Mouse (Mus musculus) lung, postnatal 0 days (tissue): ENCODE results near the gene Ckb.
A peak's percentile ranks its signal among the peaks of the same experiment; 100 is the strongest.

Experiments
- CTCF ChIP-seq: IDR thresholded peaks from 2 replicates; pipeline ENCODE4 v1.5.1; 2016; ENCODE audit warnings: antibody characterized with exemption, mild to moderate bottlenecking
- EP300 ChIP-seq: IDR thresholded peaks from 2 replicates; pipeline ENCODE4 v1.6.1; 2016; ENCODE audit warnings: antibody characterized with exemption, mild to moderate bottlenecking, control low read depth

- no peak for TF ChIP-seq CTCF
- TF ChIP-seq EP300, result peak; percentile 35; the same call in 1 of the 2 replicates
Measured at GRCm38 (mm10) chr12:111694271-111694781, 22.2 kb upstream of the Ckb start.
